Mouse (Mus musculus): ENCODE data around the gene Zfx. TPM values are rescaled to one million over a fixed set of nuclear protein-coding genes. Genes with fewer than 3 reads are reported as not detected.

Zfx gene
- polyA plus RNA-seq (2014; fragmentation: Illumina TruSeq; extraction: RNeasy Lipid Tissue Mini Kit (QIAGEN cat#74804); ENCODE audit: low read depth, low replicate concordance): 12.6 TPM

DNA sequence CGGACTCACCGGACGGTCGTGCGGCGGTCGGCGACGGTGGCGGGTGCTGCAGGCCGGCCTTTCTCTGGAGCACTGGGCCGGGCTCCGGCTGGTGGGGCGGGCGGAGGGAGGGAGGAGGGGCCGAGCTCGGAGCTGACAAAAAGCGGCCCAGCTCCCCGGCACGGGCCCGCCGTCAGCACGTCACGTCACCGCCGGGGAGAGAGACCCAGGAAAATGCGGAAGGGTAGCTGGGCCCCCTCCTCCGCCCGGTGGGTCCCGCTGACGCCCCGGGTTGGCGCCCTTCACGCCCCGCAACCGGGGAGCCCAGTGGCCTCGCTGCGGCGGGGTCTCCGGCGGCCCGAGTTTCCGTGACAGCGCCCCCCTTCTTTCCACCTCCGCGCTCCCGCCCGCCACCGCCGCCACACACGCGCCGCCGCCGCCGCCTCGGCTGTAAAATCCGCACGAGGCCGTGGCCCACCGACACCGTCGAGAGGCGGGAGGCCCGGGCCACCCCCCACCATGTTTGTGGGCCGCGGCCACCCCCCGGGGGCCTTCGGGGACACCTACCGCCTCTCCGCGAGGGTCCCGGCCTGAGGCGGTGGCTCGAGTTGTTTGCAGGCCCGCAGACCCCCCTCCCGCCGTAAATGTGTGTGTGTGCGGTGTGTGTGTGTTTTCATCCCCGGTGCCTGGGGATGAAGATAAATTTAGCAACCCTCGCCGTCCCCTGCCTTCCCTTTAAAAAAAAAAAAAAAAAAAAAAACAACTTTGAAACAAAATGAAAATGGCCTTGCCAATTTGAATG, at the start of gene Zfx:
Zfx (minus strand) TSS at position 644 of the 781 bp plus-strand sequence.

Other genes with a start within 250 kb of the Zfx start
- gene AU015836, start 155.0 kb downstream of the Zfx start, polyA plus RNA-seq (2014; fragmentation: Illumina TruSeq; extraction: RNeasy Lipid Tissue Mini Kit (QIAGEN cat#74804); ENCODE audit: low read depth, low replicate concordance): not detected
- 114 TPM for gene Eif2s3x, start 89.2 kb upstream of the Zfx start, polyA plus RNA-seq (2014; fragmentation: Illumina TruSeq; extraction: RNeasy Lipid Tissue Mini Kit (QIAGEN cat#74804); ENCODE audit: low read depth, low replicate concordance)
- 2.5 TPM for gene Klhl15, start 110.9 kb upstream of the Zfx start, polyA plus RNA-seq (2014; fragmentation: Illumina TruSeq; extraction: RNeasy Lipid Tissue Mini Kit (QIAGEN cat#74804); ENCODE audit: low read depth, low replicate concordance)
- not detected for gene Fam90a1b, start 243.1 kb upstream of the Zfx start, polyA plus RNA-seq (2014; fragmentation: Illumina TruSeq; extraction: RNeasy Lipid Tissue Mini Kit (QIAGEN cat#74804); ENCODE audit: low read depth, low replicate concordance)
- 311 TPM for gene Apoo, start 243.4 kb upstream of the Zfx start, polyA plus RNA-seq (2014; fragmentation: Illumina TruSeq; extraction: RNeasy Lipid Tissue Mini Kit (QIAGEN cat#74804); ENCODE audit: low read depth, low replicate concordance)